Mouse (Mus musculus) Muller cell, postnatal 12 days (primary cell): ENCODE data around the gene Slc5a5.

Source experiments
- DNase-seq: peaks from one replicate; pipeline ENCODE4 v3.0.0-alpha.2; 2015; ENCODE audit errors: inconsistent ontology term

Slc5a5 gene

GRCm38 (mm10) chr8:70892022-70892895 lies at the start of gene Slc5a5:
Gene Slc5a5, minus strand, starts transcription at chr8:70892757.
- no peak for DNase-seq

GRCm38 (mm10) chr8:70941478-70941877 lies 48.9 kb upstream of the Slc5a5 start:
- DNase-seq, result no peak

- no peak for DNase-seq
Measured at GRCm38 (mm10) chr8:70937200-70937599, 44.6 kb upstream of the Slc5a5 start.

DNA sequence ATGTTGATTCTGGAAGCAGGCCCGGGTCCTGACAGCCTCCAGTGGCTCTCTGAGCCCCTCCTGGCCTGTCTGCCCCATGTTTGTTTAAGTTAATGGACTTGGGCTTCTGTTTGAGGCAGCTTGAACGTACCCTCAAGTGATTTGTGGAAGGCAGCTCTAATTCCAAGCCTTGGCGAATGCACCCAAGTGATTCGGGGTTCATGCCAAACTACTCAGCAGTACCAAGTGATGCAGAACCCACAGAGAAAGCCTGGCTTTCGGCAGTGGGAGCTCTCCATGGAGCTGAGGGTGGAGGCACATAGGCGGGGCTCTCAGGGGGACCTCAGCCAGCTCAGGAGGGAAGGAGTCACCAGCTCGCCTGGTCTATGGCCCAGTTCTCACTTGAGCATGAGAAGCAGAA lies 42.2 kb upstream of the Slc5a5 start:
- DNase-seq, result peak; percentile 42

- no peak for DNase-seq
Measured at GRCm38 (mm10) chr8:70933036-70933435, 40.5 kb upstream of the Slc5a5 start.

GRCm38 (mm10) chr8:70931731-70932130 lies 39.2 kb upstream of the Slc5a5 start:
- DNase-seq, result no peak

DNA sequence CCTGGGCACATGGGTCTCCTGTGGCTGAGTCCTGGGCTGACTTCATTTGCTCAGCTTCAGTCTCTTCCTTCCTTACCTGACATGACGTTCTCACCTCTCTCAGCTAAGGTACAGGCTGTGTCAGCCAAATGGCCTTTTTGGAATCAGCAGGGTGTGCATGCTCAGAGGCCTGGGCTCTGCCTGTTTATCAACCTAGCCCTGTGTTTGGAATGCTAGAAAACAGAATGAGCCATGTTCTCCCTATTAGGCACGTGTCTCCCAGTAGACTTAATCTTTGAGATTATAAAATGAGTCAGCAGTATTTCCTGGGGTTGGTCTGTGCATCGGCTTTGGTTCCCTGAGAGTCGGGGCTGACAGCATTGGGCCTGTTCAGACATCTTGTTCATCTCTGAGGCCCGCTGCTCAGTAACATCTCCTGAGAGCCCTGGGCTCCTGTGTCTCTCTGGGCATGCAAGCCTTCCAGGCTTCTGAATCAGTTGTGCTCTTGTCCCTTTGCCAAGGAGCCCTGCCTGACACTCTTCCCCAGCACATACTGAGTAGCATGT lies 36.3 kb upstream of the Slc5a5 start:
- DNase-seq, result no peak

GRCm38 (mm10) chr8:70928096-70928495 lies 35.5 kb upstream of the Slc5a5 start:
- peak; percentile 38 for DNase-seq

GRCm38 (mm10) chr8:70926396-70926795 lies 33.8 kb upstream of the Slc5a5 start:
- DNase-seq, result no peak

- DNase-seq, result no peak
Measured at GRCm38 (mm10) chr8:70925754-70926153, 33.2 kb upstream of the Slc5a5 start.

- DNase-seq, result no peak
Measured at GRCm38 (mm10) chr8:70924151-70924550, 31.6 kb upstream of the Slc5a5 start.

GRCm38 (mm10) chr8:70920049-70920922 lies 27.7 kb upstream of the Slc5a5 start:
- DNase-seq, result no peak

- no peak for DNase-seq
Measured at GRCm38 (mm10) chr8:70914704-70915103, 22.1 kb upstream of the Slc5a5 start.

GRCm38 (mm10) chr8:70913523-70913922 lies 21.0 kb upstream of the Slc5a5 start:
- no peak for DNase-seq

DNA sequence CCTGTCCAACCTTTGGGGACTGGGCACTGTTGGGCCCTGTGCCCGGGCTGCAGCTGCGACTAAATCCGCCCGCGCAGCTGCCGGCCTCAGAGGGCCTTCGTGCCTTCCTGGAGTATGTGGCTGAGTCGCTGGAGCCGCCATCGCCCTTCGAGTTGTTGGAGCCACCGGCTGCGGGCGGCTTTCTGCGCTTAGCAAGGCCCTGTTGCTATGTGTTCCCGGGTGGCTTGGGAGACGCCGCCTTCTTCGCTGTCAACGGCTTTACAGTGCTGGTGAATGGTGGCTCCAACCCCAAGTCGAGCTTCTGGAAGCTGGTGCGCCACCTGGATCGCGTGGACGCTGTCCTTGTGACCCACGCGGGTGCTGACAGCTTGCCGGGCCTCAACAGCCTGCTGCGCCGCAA lies 20.4 kb upstream of the Slc5a5 start:
- no peak for DNase-seq

DNA sequence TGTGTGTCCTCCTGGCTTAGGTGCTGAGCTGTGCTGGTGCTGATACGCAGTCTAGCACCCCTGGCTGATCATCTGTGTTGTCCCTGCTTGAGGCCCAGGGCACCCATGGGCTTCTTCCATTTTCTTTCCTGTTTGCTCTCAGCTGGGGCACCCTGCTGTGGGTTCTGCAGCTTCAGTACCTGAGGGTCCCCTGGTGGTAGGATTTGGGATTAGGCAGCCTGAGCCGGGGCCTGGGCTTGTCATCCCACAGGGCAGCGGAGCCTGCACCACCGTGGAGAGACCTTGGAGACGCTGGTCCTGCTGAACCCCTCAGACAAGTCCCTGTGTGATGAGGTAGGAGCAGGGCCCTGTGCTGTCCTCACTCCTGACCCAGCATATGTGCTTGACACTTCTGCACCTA lies 19.0 kb upstream of the Slc5a5 start:
- no peak for DNase-seq

DNA sequence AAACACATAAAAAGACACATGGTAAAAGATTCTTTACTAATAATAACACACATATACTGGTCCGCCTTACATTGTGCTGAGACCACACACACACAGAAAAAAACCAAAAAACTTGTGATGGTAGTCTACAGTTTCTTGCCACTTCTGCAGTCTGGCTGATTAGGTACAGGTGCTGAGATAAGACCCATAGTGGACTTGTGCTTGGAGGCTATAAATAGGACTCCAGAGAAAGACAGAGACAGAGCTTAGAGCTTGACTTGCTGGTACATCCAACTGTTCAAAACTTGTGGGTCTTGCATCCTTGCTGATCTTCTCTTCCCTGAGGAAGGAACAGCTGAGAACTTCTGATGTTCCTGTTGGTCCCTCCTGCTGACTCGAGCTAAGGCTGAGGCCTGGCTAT lies 15.0 kb upstream of the Slc5a5 start:
- no peak for DNase-seq

- peak; percentile 94 for DNase-seq
Measured at GRCm38 (mm10) chr8:70905831-70906736, 13.5 kb upstream of the Slc5a5 start, which contains the start of gene Map1s. Gene Map1s, plus strand, starts transcription at chr8:70905932.

DNA sequence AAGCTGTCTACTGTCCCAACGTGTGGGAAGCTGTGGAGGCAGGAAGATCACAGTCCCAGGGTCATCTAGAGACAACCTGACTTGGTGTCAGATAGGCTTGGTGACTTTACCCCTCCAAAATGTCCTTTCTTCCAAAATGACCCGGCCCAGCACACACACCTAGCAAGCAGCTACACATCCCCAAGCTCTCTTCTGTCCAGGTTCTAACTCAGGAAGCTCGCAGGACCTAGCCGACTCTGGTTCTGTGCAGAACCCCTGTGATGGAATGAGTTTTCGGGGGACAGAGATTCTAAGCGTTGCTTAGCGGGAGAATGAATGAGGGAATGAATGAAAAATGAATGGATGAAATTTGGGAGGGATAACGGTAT lies 12.9 kb upstream of the Slc5a5 start:
- no peak for DNase-seq

DNA sequence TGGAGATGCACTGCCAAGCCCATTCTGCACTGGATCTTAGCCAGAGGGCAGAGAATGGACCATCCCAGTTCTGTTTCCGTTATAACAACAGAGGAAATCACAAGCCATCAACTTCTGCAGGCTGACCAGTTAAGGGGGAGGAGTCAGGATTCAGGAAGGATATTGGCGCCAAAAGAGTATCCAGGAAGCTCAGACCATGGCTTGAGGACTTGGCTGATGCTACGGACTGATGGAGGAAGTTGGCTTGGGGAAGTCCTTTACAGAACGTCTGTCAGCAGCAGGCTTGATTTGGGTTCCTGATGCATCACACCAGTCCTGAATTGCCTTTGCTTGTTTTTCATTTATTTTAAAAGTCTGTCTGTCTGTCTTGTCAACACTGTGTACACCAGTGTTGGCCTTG lies 12.0 kb upstream of the Slc5a5 start:
- no peak for DNase-seq

DNA sequence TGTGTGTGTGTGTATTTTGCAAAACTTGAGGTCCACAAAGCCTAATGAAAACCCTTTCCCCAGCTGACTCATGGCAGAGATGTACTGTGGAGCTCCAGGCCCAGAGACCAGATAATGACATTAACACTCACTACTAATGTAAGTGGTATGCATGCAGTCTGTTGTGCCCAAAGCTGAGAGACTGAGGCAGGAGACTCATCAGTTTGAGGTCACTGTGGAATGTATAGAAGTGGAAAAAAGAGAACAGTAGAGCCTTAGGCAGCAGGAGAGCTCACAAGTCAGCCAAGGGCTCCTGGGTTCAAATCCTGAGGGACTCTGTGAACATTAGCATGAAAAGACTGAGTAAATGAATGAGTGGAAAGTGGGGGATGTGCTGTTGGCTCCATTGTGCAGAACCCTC lies 11.0 kb upstream of the Slc5a5 start:
- DNase-seq, result peak; percentile 51
